Mouse (Mus musculus) liver, adult 2 months (tissue): ENCODE measurements around the gene Tdrd9.

Source experiments
- CTCF ChIP-seq: fragments of 200-500 bp; IDR thresholded peaks from 2 replicates; pipeline ENCODE4 v1.5.1; 2011; ENCODE audit warnings: low read depth, low read length, control low read depth
- POLR2A ChIP-seq: fragments of 200-500 bp; IDR thresholded peaks from 2 replicates; pipeline ENCODE4 v1.6.1; 2011; ENCODE audit warnings: low read length, control low read depth; ENCODE audit not compliant: insufficient read depth; ENCODE audit errors: extremely low read depth

DNA sequence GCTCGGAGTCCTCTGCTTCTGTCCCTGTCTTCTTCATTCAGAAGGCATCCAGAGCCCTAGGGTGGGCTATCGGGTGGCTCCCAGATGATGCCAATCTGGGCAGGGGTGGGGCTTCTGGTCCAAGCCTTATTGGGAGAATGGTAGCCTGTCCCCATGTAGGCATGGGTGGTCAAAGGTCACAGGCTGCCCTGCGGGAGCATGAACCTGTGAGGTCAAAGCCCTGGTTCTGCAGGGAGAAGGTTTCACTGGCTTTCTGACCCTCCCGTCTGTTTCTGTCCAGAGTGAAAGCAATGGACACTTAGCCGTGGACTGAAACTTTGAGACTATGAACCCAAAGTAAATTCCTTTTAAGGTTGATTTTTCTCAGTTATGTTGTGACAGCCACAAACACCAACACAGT, 15.2 kb upstream of the Tdrd9 start:
- TF ChIP-seq CTCF = no peak
- TF ChIP-seq POLR2A = no peak
